Mouse (Mus musculus) megakaryocyte, embryonic 14.5 days (primary cell): ENCODE measurements around the gene Drg1.
"Not testable (repeated sequence)": the region's sequence is repeated elsewhere in the genome, so short reads cannot be mapped to it uniquely, and the experiment has no call there.

Experiments
- FLI1 ChIP-seq: IDR thresholded peaks from 2 replicates; pipeline ENCODE4 v1.6.1; 2012; ENCODE audit warnings: low read length, inconsistent platforms, mixed read lengths
- GATA1 ChIP-seq: IDR thresholded peaks from 3 replicates; pipeline ENCODE4 v1.6.1; 2012; ENCODE audit warnings: mixed read lengths, low read length, inconsistent platforms, borderline replicate concordance

DNA sequence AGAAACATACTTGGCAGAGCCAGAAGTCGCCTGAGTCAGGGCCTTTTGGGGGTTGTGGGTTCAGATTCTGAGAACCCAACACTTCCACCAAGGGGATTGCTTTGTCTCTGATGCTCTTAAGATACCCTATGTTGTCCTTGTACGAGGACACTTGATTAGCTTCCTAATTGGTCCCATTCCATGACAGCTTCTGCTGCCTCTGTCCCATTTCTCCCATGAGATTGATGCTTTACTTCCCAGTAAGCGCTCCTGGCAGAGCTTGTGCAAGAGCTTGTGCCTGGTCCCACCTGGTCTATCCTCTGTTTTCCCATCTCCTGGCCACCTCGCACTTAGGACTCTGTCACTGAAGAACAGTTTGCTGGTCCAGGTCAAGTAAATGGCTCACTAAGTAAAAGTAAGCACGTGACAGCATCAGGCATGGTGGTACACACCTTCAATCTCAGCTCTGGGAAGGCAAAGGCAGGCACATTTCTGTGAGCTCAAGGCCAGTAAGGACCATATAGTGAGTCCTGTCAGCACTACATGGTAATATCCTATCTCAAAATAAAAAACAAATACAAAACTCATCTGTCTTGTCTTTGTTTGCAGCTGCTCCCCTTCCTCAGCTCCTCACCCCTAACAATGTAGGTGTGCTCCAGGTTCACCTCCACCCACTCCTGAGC, 103.8 kb downstream of the Drg1 start:
- TF ChIP-seq FLI1, GATA1: not testable (repeated sequence)
